Mouse (Mus musculus): Measurements from ENCODE around the gene Tmem200c.

- TF ChIP-seq CTCF (IDR thresholded peaks at IDR 0.05; ENCODE audit: borderline replicate concordance, control insufficient read depth, extremely low read depth, insufficient read depth, low read length, poor library complexity): no peak
- no peak for TF ChIP-seq POLR2A (IDR thresholded peaks at IDR 0.05; ENCODE audit: control insufficient read depth, extremely low read depth, insufficient read depth, low read length, poor library complexity)
Observed at GRCm38 (mm10) chr17:68837859-68838194, 11.4 kb downstream of the Tmem200c start.

Measured in thymus, adult 2 months (tissue).